16 mouse cellular contexts compared by ENCODE assay signal in genomic region chr5:3369317-3369716, GRCm38 (mm10). TPM values are rescaled to one million over a fixed set of nuclear protein-coding genes. Genes with fewer than 3 reads are reported as not detected.
DNase-seq lines count a peak whose midpoint lies in the region; ATAC-seq lines count a peak whose summit lies in the region.
"Had no signal": no experiment of that assay in that cellular context is flagged by ENCODE, and none has a peak within 500 bp of the region (broad histone marks: within the 10 kb centered on the region; RNA-seq: fewer than 3 reads in every experiment).

No protein-coding gene starts in this region.

- H3K27me3 ChIP-seq in heart, embryonic 10.5 days (ENCODE audit: insufficient read depth, poor library complexity, severe bottlenecking) = no peaks in the 10 kb centered on the region
- no peaks in the 10 kb centered on the region for H3K27me3 ChIP-seq in heart, embryonic 15.5 days
- no peaks in the 10 kb centered on the region for H3K27me3 ChIP-seq in midbrain, embryonic 11.5 days (ENCODE audit: control insufficient read depth, insufficient read depth, low read length)
- H3K27me3 ChIP-seq: liver, embryonic 15.5 days had no signal

- H3K4me1 ChIP-seq in heart, embryonic 10.5 days = no peaks in the 10 kb centered on the region
- peaks cover 4% of the 10 kb centered on the region for H3K4me1 ChIP-seq in heart, embryonic 15.5 days (replicated peaks)
- no peaks in the 10 kb centered on the region for H3K4me1 ChIP-seq in midbrain, embryonic 11.5 days (ENCODE audit: control insufficient read depth, insufficient read depth, low read length)

- H3K4me2 ChIP-seq in heart, embryonic 15.5 days = 0 out of 2 replicates have a peak overlapping the region, but pooled peaks have one; percentile 16
- H3K4me2 ChIP-seq in midbrain, embryonic 11.5 days = no peak overlapping the region
- H3K4me2 ChIP-seq: liver, embryonic 15.5 days had no signal

- no peaks in the 10 kb centered on the region for H3K36me3 ChIP-seq in heart, embryonic 10.5 days
- H3K36me3 ChIP-seq in heart, embryonic 15.5 days = no peaks in the 10 kb centered on the region; the same call in 1 of the 2 replicates
- no peaks in the 10 kb centered on the region for H3K36me3 ChIP-seq in midbrain, embryonic 11.5 days (ENCODE audit: control insufficient read depth, insufficient read depth, low read length)
- H3K36me3 ChIP-seq: liver, embryonic 15.5 days had no signal

- peak; percentile 92 for DNase-seq in heart, adult 11 months
- DNase-seq in heart, embryonic 10.5 days (ENCODE audit: low spot score) = no peak
- peak; percentile 37 to 49 for DNase-seq in kidney, postnatal 36 days
- no peak for DNase-seq in kidney, adult 11 months
- no peak for DNase-seq in midbrain, embryonic 11.5 days (ENCODE audit: low spot score, missing footprints)
- no peak for DNase-seq in cerebellum, postnatal 10 days
- DNase-seq: adrenal gland, postnatal 25 days; gastrocnemius, postnatal 14 days; midbrain, embryonic 14.5 days; thymus, adult 2 months had no signal

- H3K27ac ChIP-seq in heart, embryonic 10.5 days = no peak overlapping the region
- H3K27ac ChIP-seq in heart, embryonic 15.5 days = peak overlapping the region; percentile 46
- no peak overlapping the region for H3K27ac ChIP-seq in midbrain, embryonic 11.5 days (ENCODE audit: low read depth, low read length)
- H3K27ac ChIP-seq: hindbrain, postnatal 0 days; layer of hippocampus, adult 2 months; liver, embryonic 15.5 days had no signal

- H3K9me3 ChIP-seq in heart, embryonic 10.5 days = no peaks in the 10 kb centered on the region
- H3K9me3 ChIP-seq in heart, embryonic 15.5 days (replicated peaks) = no peaks in the 10 kb centered on the region
- no peaks in the 10 kb centered on the region for H3K9me3 ChIP-seq in midbrain, embryonic 11.5 days (ENCODE audit: control insufficient read depth, low read length)
- H3K9me3 ChIP-seq: liver, embryonic 15.5 days had no signal

- no peak for ATAC-seq in heart, embryonic 15.5 days (replicated peaks; ENCODE audit: insufficient number of reproducible peaks, insufficient read depth, low FRiP score, low read depth)
- peak; percentile 72 for ATAC-seq in megakaryocyte, adult 5-6 weeks (ENCODE audit: poor library complexity, severe bottlenecking)
- no peak for ATAC-seq in midbrain, embryonic 11.5 days (ENCODE audit: low FRiP score)
- ATAC-seq: forebrain, embryonic 14.5 days; hindbrain, postnatal 0 days had no signal

- H3K9ac ChIP-seq in heart, embryonic 15.5 days = no peak overlapping the region
- no peak overlapping the region for H3K9ac ChIP-seq in midbrain, embryonic 11.5 days (ENCODE audit: low read length)
- H3K9ac ChIP-seq: liver, embryonic 15.5 days had no signal

- no peak overlapping the region for H3K4me3 ChIP-seq in heart, embryonic 10.5 days
- H3K4me3 ChIP-seq in heart, embryonic 15.5 days = no peak overlapping the region
- H3K4me3 ChIP-seq in midbrain, embryonic 11.5 days (ENCODE audit: low read depth, low read length) = no peak overlapping the region
- H3K4me3 ChIP-seq: layer of hippocampus, adult 2 months; liver, embryonic 15.5 days had no signal

- 54% methylated on average over 6 of the region's 6 CpGs for WGBS in heart, embryonic 10.5 days
- WGBS in heart, embryonic 15.5 days = 51% methylated on average over 6 of the region's 6 CpGs
- 78% methylated on average over 6 of the region's 6 CpGs for whole genome bisulfite sequencing in midbrain, embryonic 11.5 days

RNA-seq across cellular contexts. Expression of gene Cdk6, which starts 28.0 kb away (rescaled TPM):
- 20.9 and 32.4 TPM in 2 replicates for polyA plus RNA-seq in heart, embryonic 10.5 days (2016; fragmentation: Nextera tagmentation; extraction: Ambion mirVana)
- 31.7 and 45.4 TPM in 2 replicates for polyA plus RNA-seq in heart, embryonic 15.5 days (2015; fragmentation: Nextera tagmentation; extraction: Ambion mirVana)
- total RNA-seq in megakaryocyte, adult 5-6 weeks (2015) = 17.9 TPM in 2 replicates
- 9.7 and 18.8 TPM in 2 replicates for total RNA-seq in megakaryocyte, adult 5-6 weeks (2017)
- 13.4 and 15.3 TPM in 2 replicates for polyA plus RNA-seq in midbrain, embryonic 11.5 days (2014; fragmentation: Nextera tagmentation; extraction: Ambion mirVana)

Comparison
In these comparisons a context has a peak if more than half of its experiments do, and no peak if none do; other contexts are left out.
1. DNase-seq: peak in heart, adult 11 months (single experiment) and kidney, postnatal 36 days (2 of 2); none in heart, embryonic 10.5 days (single experiment), kidney, adult 11 months (single experiment), midbrain, embryonic 11.5 days (single experiment) and cerebellum, postnatal 10 days (0 of 2).